Mouse (Mus musculus) brain, adult 2 months (tissue): ENCODE results near the gene Cacna1c.
A peak's percentile ranks its signal among the peaks of the same experiment; 100 is the strongest.

Source experiments
- DNase-seq: peaks from one replicate; pipeline ENCODE4 v3.0.0; 2011; ENCODE audit warnings: low read depth, low spot score

Gene Cacna1c

GRCm38 (mm10) chr6:119013168-119014098 is 182.8 kb downstream of the Cacna1c start:
- no peak for DNase-seq

- no peak for DNase-seq
Observed at GRCm38 (mm10) chr6:119010875-119011274, 185.3 kb downstream of the Cacna1c start.

- peak; percentile 54 for DNase-seq
Observed at GRCm38 (mm10) chr6:119009526-119009925, 186.7 kb downstream of the Cacna1c start.

GRCm38 (mm10) chr6:119008638-119009166 is 187.5 kb downstream of the Cacna1c start:
- no peak for DNase-seq

GRCm38 (mm10) chr6:119004596-119004995 is 191.6 kb downstream of the Cacna1c start:
- DNase-seq: peak; percentile 66

- DNase-seq: no peak
Observed at GRCm38 (mm10) chr6:119001442-119001841, 194.8 kb downstream of the Cacna1c start.

- DNase-seq: peak; percentile 50
Observed at GRCm38 (mm10) chr6:119000255-119000654, 196.0 kb downstream of the Cacna1c start.

- DNase-seq: no peak
Observed at GRCm38 (mm10) chr6:118999329-118999875, 196.8 kb downstream of the Cacna1c start.

- no peak for DNase-seq
Observed at GRCm38 (mm10) chr6:118997397-118997796, 198.8 kb downstream of the Cacna1c start.

GRCm38 (mm10) chr6:118994272-118995061 is 201.8 kb downstream of the Cacna1c start:
- no peak for DNase-seq

GRCm38 (mm10) chr6:118992391-118992790 is 203.8 kb downstream of the Cacna1c start:
- no peak for DNase-seq

- no peak for DNase-seq
Observed at GRCm38 (mm10) chr6:118989999-118990776, 206.0 kb downstream of the Cacna1c start.

- peak; percentile 76 for DNase-seq
Observed at GRCm38 (mm10) chr6:118984181-118984901, 211.9 kb downstream of the Cacna1c start.

GRCm38 (mm10) chr6:118983471-118984040 is 212.7 kb downstream of the Cacna1c start:
- DNase-seq: no peak

- peak; percentile 20 for DNase-seq
Observed at GRCm38 (mm10) chr6:118980265-118980664, 216.0 kb downstream of the Cacna1c start.

GRCm38 (mm10) chr6:118977443-118978271 is 218.6 kb downstream of the Cacna1c start:
- peak; percentile 88 for DNase-seq

- peak; percentile 80 for DNase-seq
Observed at GRCm38 (mm10) chr6:118976617-118977016, 219.6 kb downstream of the Cacna1c start.

GRCm38 (mm10) chr6:118971844-118972531 is 224.2 kb downstream of the Cacna1c start:
- DNase-seq: peak; percentile 57
